In genomic region chr11:56169576-56169975, GRCm38 (mm10) we compare ENCODE assay signal across 11 mouse cellular contexts.
A peak's percentile ranks its signal among the peaks of the same experiment; 100 is the strongest.
DNase-seq lines count a peak whose midpoint lies in the region; ATAC-seq lines count a peak whose summit lies in the region.
"Had no signal": no experiment of that assay in that cellular context is flagged by ENCODE, and none has a peak within 500 bp of the region (broad histone marks: within the 10 kb centered on the region; RNA-seq: fewer than 3 reads in every experiment).

No protein-coding gene starts in this region.

- 88% methylated on average over 9 of the region's 9 CpGs for WGBS in kidney, embryonic 14.5 days

- H3K9me3 ChIP-seq in kidney, embryonic 14.5 days (ENCODE audit: control insufficient read depth, low read length) = no peaks in the 10 kb centered on the region
- H3K9me3 ChIP-seq: heart, embryonic 15.5 days; intestine, embryonic 15.5 days; midbrain, embryonic 12.5 days had no signal

- no peaks in the 10 kb centered on the region for H3K27me3 ChIP-seq in kidney, embryonic 14.5 days (ENCODE audit: control insufficient read depth, insufficient read depth, low read length)
- H3K27me3 ChIP-seq: heart, embryonic 15.5 days; intestine, embryonic 15.5 days; midbrain, embryonic 12.5 days had no signal

- no peak for ATAC-seq in kidney, embryonic 14.5 days (ENCODE audit: low FRiP score, low TSS enrichment)
- ATAC-seq: intestine, embryonic 15.5 days had no signal

- peak; percentile 9 for DNase-seq in cerebellum, adult 11 months
- peak; percentile 89 to 90 for DNase-seq in cerebellum, postnatal 10 days
- peak; percentile 62 to 81 for DNase-seq in layer of hippocampus, adult 8-10 months (ENCODE audit: low spot score in 2 of 2)
- DNase-seq in left cerebral cortex, postnatal 4 days = peak; percentile 74
- no peak for DNase-seq in urinary bladder, postnatal 25 days (ENCODE audit: low spot score)
- DNase-seq in liver = no peak
- DNase-seq: lung, embryonic 14.5 days had no signal

- no peaks in the 10 kb centered on the region for H3K36me3 ChIP-seq in kidney, embryonic 14.5 days (ENCODE audit: control insufficient read depth, insufficient read depth, low read length)
- H3K36me3 ChIP-seq: heart, embryonic 15.5 days; intestine, embryonic 15.5 days; midbrain, embryonic 12.5 days had no signal

- no peaks in the 10 kb centered on the region for H3K4me1 ChIP-seq in kidney, embryonic 14.5 days (ENCODE audit: control insufficient read depth, insufficient read depth, low read length)
- H3K4me1 ChIP-seq: heart, embryonic 15.5 days; intestine, embryonic 15.5 days had no signal

- intact Hi-C loops in left cerebral cortex, postnatal 4 days (cut with DNase I) = no loop called here

- H3K9ac ChIP-seq in kidney, embryonic 14.5 days (ENCODE audit: low read depth, low read length) = no peak overlapping the region
- H3K9ac ChIP-seq: heart, embryonic 15.5 days; intestine, embryonic 15.5 days; lung, embryonic 14.5 days; midbrain, embryonic 12.5 days had no signal

- H3K27ac ChIP-seq in kidney, embryonic 14.5 days (ENCODE audit: low read depth, low read length) = no peak overlapping the region
- H3K27ac ChIP-seq: heart, embryonic 15.5 days; intestine, embryonic 15.5 days; midbrain, embryonic 12.5 days had no signal

- H3K4me3 ChIP-seq in kidney, embryonic 14.5 days (ENCODE audit: low read length) = no peak overlapping the region
- H3K4me3 ChIP-seq: heart, embryonic 15.5 days; intestine, embryonic 15.5 days; midbrain, embryonic 12.5 days had no signal

- no peak overlapping the region for H3K4me2 ChIP-seq in kidney, embryonic 14.5 days (replicated peaks; ENCODE audit: low read depth, low read length)
- H3K4me2 ChIP-seq: heart, embryonic 15.5 days; intestine, embryonic 15.5 days; lung, embryonic 14.5 days; midbrain, embryonic 12.5 days had no signal

Comparison
In these comparisons a context has a peak if more than half of its experiments do, and no peak if none do; other contexts are left out.
1. DNase-seq: peak in cerebellum, adult 11 months (single experiment), cerebellum, postnatal 10 days (2 of 2), layer of hippocampus, adult 8-10 months (2 of 2) and left cerebral cortex, postnatal 4 days (single experiment); none in urinary bladder, postnatal 25 days (single experiment) and liver (single experiment).